Mouse (Mus musculus) right cerebral cortex, postnatal 4 days (tissue): ENCODE results near the gene Pask.
A peak's percentile ranks its signal among the peaks of the same experiment; 100 is the strongest.
"Not testable (repeated sequence)": the region's sequence is repeated elsewhere in the genome, so short reads cannot be mapped to it uniquely, and the experiment has no call there.

Experiments used
- DNase-seq: peaks from one replicate; pipeline ENCODE4 v3.0.0-alpha.2; 2022

Pask gene

GRCm38 (mm10) chr1:93342648-93343503, at the start of gene Pask, which contains the start of gene Ppp1r7:
TSS of gene Pask (minus strand) at chr1:93343482.
TSS of gene Ppp1r7 (plus strand) at chr1:93342854.
- peak; percentile 88 for DNase-seq

DNA sequence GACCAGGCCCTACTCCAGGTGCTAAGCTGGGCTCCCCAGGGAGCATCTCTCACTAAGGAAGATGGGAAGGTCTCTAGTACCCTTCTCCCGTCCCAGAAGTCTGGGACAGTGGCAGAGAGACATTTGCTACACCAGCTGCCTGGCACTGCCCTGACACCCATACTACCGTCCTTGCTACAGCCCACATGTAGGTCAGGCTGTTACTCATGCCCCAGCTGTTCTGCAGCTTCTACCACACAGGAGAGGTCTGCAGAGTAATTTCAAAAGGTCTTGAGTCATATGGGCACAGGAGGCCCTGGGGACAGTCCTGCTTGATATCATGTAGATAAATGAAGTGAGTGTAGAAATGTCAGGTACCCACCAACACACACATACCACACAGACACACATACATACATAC, 45.6 kb upstream of the Pask start:
- DNase-seq, result no peak

- DNase-seq, result no peak
These were observed 43.9 kb upstream of the Pask start for GRCm38 (mm10) chr1:93387198-93387597.

DNA sequence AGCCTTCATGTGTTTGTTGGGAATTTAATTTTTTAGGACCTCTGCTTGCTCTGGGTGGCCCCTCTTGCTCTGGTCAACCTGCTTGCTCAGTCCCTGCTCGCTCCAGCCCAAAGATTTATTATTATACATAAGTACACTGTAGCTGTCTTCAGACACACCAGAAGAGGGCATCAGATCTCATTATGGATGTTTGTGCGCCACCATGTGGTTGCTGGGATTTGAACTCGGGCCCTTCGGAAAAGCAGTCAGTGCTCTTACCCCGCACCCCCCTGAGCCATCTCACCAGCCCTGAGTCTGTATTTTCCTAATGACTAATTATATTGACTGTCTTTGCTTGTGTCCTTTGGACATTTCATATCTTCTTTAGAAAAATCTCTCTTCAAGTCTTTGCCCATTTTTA, 35.8 kb upstream of the Pask start:
- no peak for DNase-seq

DNA sequence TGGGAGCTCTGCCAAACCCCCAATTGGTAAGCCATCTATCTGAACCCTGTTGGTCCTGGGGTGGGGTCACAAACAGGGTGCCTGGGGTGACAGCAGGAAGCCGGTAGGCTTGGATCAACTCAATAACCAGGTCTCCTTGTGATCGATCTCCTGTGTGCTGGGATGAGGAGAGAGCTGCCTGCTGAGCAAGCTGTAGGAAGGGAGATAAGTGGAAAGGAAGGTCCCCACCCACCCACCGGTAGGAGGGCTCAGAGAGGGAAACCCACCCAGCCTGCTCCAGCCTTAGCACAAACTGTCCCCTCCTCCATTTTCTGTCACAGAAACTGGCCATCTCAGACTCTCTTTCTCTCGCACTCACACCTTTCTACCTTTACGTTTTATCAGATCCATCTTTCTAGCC, 34.0 kb upstream of the Pask start:
- DNase-seq, result no peak

DNA sequence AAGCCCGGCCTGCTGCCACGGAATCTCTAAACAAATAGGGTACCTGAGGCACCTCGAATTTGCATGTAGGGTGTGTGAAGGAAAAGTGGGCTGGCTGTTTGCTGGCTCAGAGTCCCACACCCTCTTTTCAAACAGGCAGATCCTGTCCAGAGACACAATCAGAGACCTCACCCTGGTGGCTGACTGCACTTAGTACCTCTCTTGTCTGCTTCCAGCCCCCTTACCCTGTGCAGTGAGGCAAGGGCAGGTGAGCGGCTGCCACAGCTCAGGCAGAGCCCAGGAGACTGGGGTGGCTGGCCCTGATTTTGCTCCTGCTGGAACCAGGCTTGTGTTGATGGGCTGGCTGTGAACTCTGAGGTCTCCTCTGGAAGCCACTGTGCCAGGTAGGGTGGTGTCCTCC, 30.4 kb upstream of the Pask start, which contains the start of gene Ano7:
Ano7 (plus strand) TSS at position 266 of the 400 bp plus-strand sequence.
- no peak for DNase-seq

- no peak for DNase-seq
These were observed 22.4 kb upstream of the Pask start for GRCm38 (mm10) chr1:93365641-93366040.

DNA sequence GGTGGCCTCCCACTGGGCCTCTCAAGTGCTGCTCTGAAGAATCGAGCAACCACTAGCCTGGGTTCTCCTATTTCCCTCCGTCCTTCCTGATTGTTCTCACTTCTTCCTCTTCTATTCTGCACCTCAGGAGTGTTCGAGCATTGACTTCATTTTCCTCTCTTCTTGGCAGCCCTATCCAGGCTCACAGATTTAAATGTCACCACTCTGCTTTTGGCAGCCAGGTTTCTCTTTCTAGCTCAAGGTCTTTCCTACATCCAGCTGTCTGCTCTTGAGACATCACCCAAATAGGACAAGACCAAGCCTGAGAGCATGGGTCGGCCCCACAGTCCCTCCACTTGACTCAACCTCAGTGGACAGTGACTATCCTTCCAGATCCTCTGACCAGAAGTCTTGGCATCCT, 19.4 kb upstream of the Pask start:
- DNase-seq, result no peak

DNA sequence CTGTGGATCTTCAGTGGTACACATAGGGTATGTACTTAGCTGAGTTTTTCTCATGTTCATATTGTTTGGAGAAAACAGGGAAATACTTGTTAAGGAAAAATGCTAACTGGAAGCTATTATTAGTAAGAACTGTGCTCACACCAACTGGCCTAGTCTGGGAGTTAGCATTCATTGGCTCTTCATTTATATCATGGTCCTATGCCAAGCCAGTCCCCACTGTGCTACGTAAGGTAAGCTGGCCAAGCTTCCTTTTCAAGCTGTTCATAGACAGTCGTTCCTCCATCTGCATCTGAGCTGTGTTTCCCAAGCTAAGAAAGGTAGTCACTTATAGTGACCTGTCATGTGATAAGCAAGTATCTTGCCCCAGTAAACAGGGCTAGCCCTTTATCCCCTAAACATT, 9.4 kb upstream of the Pask start:
- no peak for DNase-seq

GRCm38 (mm10) chr1:93349701-93350100, 6.4 kb upstream of the Pask start:
- DNase-seq, result no peak

DNA sequence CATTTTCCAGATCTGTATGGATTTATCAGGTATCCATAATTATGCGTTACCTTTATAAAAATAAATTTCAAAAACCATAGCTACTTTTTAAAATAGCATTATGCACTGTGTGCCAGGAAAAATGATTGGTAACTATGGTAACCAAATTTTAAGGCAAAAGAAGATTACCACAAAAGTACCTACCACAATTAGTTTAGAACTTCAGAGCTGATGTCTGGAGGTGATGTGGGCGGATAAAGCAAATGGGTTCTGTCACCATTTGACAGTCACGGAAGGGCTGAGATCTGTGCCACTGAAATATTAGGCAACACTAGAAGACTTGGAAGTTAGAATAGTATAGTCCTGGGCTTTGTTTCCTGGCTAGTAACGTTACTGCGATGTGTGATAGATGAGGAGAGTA, 3.9 kb upstream of the Pask start:
- no peak for DNase-seq

DNA sequence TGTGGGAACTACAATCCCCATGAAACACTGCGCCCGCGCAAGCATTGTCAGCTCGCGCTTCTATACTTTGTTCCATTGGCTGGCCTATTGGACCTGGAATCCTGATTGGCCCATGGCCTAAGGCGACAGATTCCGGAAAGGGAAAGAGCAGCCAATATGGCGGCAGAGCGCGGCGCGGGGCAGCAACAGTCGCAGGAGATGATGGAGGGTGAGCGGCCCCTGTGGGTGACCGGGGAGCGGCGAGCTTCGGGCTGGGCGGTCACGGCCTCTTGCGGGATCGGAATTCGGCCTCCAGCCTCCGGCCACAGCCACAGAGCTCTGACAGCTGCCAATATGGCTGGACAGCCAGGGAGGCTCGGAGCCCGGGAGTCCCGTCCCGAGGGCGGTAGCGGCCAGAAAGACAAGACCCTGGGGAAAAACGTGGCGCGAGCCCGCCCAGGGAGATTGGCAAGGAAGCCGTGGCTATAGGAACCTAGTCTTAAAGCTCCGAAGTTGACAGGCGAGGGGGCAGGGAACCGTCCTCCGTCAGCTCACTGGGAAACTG, 294 bp upstream of the Pask start:
- peak; percentile 91 for DNase-seq

- DNase-seq, result no peak
These were observed 8.7 kb downstream of the Pask start for GRCm38 (mm10) chr1:93334621-93335020.

DNA sequence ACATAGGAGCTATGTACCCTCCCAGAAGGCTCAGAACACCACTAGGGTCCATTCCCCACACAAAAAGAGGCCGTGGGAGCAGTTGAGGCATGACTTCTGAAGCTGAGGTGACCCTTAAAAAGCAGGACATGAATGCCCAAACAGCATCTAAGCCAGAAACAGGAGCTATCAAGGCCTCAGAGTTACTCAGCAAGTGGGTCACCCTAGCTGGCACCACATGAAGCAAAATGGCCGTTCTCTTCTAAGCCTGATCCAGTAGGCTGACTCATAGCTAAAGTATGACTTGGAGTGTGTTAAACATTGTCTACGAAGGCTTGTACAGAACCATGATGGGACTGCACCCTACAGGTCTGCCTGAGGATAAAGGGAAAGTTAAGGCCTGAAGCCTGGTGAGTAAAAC, 16.8 kb downstream of the Pask start:
- DNase-seq, result no peak

DNA sequence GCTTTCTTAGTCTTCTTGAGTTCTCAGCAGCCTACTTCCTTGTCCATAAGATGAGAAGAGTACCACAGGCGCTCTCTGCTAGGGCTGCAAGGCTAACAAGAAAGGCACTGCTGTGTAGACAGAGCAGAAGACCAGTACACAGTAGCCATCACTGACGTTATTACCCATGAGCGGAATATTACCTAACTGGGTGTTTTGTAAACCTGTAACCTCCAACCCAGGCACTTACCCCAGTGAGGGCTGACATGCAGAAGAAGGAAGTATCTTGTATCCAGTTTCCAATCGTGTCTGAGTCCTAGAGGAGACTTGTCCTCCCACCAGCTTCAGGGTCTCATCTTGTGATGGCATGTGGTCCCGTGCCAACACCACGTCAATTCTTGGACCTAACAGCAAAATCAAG, 19.3 kb downstream of the Pask start:
- DNase-seq, result no peak

DNA sequence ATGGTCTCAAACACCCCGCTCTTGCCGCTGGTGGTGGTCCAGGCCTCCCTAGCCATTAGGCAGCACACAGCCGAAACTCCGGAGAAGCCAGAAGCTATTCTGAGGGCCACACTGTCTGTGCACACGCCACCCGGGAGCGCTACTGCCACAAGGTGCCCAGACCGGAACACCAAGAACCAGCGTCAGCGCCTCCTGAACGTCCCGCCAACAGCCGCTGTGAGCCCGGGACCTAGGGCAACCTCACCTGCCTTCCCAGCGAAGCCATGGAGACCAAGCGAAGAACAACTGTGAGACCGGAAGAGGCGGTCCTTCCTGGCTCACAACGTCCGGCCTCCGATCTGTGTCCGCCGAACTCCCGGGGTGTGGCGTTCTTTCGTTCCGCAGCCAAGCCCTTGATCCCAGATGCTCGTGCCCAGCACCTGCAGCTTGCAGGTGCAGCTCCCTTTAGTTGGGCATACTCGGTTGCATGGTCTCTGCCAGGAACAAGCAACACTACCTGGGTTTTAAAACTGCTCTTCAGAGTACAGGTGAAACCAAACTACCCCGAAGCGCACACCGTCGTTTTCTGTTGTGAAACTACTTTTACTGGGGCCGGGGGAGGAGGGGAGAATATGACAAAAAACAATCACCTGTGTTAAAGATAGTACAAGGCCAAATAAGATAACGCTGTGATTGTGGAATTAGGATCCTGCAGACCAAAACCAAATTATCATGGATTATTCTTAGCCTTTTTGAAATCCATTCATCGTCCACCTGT, 37.5 kb downstream of the Pask start, which contains the start of gene Mterf4:
Mterf4 (minus strand) TSS at position 335 of the 757 bp plus-strand sequence.
- peak; percentile 79 for DNase-seq

DNA sequence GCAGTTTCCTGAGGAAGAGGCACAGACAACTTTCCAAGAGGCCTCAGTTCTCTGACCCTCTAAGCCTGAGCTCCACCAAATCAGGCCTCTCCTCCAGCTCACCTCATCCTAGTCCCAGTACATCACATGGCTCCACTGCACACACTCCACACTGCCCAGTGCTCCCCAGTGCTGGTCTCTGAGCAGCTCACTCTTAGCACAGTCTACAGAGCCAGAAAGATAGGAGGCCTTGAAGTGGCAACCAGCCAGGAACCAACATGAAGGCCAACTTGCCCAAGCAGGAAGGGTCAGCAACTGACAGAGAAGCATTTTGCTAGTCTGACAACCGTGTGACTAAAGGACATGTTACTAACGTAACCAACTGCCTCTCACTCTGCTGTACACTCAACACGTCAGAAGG, 42.7 kb downstream of the Pask start:
- no peak for DNase-seq

GRCm38 (mm10) chr1:93299791-93300190, 43.5 kb downstream of the Pask start:
- DNase-seq, result no peak

GRCm38 (mm10) chr1:93294491-93294890, 48.8 kb downstream of the Pask start:
- not testable (repeated sequence) for DNase-seq

DNA sequence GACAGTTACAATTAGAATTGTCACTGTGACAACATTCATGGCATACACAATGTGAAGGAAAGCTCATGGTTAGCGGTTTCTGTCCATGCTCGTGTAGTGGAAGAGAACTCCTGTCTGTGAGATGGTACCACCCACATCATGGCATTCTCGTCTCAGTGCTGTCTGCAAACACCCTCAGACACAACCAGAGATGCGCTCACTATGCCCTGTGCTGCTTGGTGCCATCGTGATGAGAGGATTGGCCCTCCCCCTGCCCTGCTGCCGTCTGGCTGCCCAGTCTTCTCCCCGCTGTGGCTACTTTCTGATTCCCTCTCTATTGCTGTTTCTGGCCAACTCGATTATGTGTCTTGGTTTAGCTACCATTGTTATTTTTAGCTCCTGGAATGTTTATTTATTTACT, 51.3 kb downstream of the Pask start:
- DNase-seq, result no peak

- DNase-seq, result no peak
These were observed 51.7 kb downstream of the Pask start for GRCm38 (mm10) chr1:93291591-93291990.

GRCm38 (mm10) chr1:93290956-93291355, 52.3 kb downstream of the Pask start:
- DNase-seq, result no peak

GRCm38 (mm10) chr1:93289678-93290214, 53.5 kb downstream of the Pask start:
- no peak for DNase-seq
